Mouse (Mus musculus): ENCODE results near the gene St6galnac5. TPM values are rescaled to one million over a fixed set of nuclear protein-coding genes. Genes with fewer than 3 reads are reported as not detected.

The St6galnac5 gene
- polyA plus RNA-seq, 1 experiment: not detected

DNA sequence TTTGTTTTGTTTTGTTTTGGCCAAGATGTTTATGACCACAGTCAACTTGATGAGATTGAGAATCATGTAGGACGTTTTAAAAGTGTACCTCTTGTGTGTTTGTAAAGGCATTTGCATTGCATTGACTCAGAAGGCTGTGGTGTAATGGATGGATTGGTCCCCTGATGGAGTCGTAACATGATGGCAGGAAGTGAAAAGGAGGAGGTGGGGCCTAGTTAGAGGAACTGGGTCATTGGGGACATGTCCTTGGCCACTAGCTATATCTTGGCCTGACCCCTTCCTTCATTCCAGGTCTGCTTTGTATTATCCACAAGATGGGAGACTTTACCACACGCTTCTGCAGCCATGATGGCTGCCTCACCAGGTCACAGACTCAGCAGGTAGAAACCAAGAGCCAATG is 50.7 kb downstream of the St6galnac5 start:
- H3K4me2 ChIP-seq (ENCODE audit: low read depth): no peak overlapping the region
- TF ChIP-seq MYOG (IDR thresholded peaks at IDR 0.05; ENCODE audit: control insufficient read depth in 1 of 3, insufficient read depth in 1 of 3, insufficient read length in 2 of 3, low read depth in 2 of 3): no peak
- TF ChIP-seq TCF12 (IDR thresholded peaks at IDR 0.05; ENCODE audit: insufficient read depth, poor library complexity, severe bottlenecking): no peak
- TF ChIP-seq USF1 (IDR thresholded peaks at IDR 0.05; ENCODE audit: low read depth): no peak
- TF ChIP-seq POLR2AphosphoS2 (IDR thresholded peaks at IDR 0.05; ENCODE audit: insufficient read length, low read depth): no peak
- no peak for TF ChIP-seq REST (IDR thresholded peaks at IDR 0.05; ENCODE audit: insufficient read depth, insufficient read length)
- TF ChIP-seq MYOD1 (IDR thresholded peaks at IDR 0.05; ENCODE audit: control insufficient read depth in 1 of 3, insufficient read length in 2 of 3, low read depth in 2 of 3): no peak
- TF ChIP-seq E2F4 (IDR thresholded peaks at IDR 0.05; ENCODE audit: insufficient read depth): no peak
- TF ChIP-seq SRF (IDR thresholded peaks at IDR 0.05; ENCODE audit: control insufficient read depth, insufficient read length, low read depth): no peak
- TF ChIP-seq CEBPB (IDR thresholded peaks at IDR 0.05; ENCODE audit: insufficient read depth, poor library complexity, severe bottlenecking): no peak
- TF ChIP-seq POLR2A (IDR thresholded peaks at IDR 0.05; ENCODE audit: insufficient read length, low read depth): no peak
- TF ChIP-seq TCF3 (IDR thresholded peaks at IDR 0.05; ENCODE audit: insufficient read length, low read depth): no peak
- no peak for TF ChIP-seq MAX (IDR thresholded peaks at IDR 0.05; ENCODE audit: low read depth)

DNA sequence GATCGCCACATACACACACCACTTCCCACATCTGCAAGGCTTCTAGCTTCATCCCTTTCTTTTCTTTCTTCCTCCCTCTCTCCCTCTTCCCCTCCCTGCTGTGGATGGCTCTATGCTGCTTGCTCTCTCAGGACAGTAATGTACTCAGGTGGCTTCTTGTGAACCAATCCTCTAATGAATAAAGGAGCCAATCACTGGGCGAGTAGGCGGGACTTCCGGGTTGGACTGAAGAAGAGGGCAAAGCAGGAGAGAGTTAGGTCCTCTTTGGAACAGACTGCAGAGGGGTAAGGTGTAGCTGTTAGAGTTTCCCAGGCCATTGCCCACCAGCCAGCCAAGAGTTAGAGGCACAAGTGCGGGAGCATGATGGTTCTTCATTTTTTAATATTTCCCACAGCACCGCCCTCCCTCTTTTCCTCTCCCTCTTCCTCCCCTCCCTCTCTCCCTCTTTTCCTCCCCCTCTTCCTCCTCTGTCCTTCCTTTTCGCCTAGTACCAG is 52.2 kb downstream of the St6galnac5 start:
- no peak overlapping the region for H3ac ChIP-seq (ENCODE audit: control insufficient read depth, insufficient read length)

More for the DNA sequence above, 50.7 kb downstream of the St6galnac5 start:
- no peak overlapping the region for H3ac ChIP-seq (ENCODE audit: control insufficient read depth, insufficient read length)
- no peak overlapping the region for H3K4me3 ChIP-seq
- H3K79me2 ChIP-seq (ENCODE audit: control insufficient read depth, insufficient read depth): no peaks in the 10 kb centered on the region
- H3K27me3 ChIP-seq (ENCODE audit: control insufficient read depth, insufficient read depth, insufficient read length): no peaks in the 10 kb centered on the region
- H3K36me3 ChIP-seq (ENCODE audit: control insufficient read depth, insufficient read depth): no peaks in the 10 kb centered on the region

DNA sequence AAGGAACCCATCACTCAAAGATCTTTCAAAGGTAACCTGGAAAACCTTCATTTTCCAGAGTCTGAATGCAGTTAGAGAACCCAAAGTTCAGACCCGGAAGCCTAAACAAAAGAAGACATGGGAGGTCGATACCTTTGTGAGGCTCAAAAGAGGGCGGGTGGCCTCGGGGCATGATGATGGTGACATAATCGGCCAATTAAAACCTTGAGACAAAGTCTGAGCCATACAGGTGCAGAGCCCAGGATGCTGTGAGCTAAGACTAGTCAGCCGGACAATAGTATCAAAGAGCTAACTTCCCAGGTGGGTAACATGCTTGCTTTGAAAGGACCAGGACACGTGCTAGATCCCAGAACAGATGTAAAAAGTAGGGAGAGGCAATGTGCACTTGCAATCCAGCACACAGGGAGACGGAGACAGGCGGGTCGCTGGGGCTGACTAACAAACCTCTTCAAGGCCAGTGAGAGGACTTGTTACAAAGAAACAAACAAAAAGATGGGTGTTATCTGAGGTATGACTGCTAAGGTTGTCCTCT is 52.7 kb downstream of the St6galnac5 start:
- no peak overlapping the region for H3K4me2 ChIP-seq (ENCODE audit: low read depth)
- TF ChIP-seq MYOD1 (IDR thresholded peaks at IDR 0.05; ENCODE audit: control insufficient read depth in 1 of 3, insufficient read length in 2 of 3, low read depth in 2 of 3) (no peak), REST (IDR thresholded peaks at IDR 0.05; ENCODE audit: insufficient read depth, insufficient read length) (no peak), E2F4 (IDR thresholded peaks at IDR 0.05; ENCODE audit: insufficient read depth) (no peak), POLR2AphosphoS2 (IDR thresholded peaks at IDR 0.05; ENCODE audit: insufficient read length, low read depth) (no peak), CEBPB (IDR thresholded peaks at IDR 0.05; ENCODE audit: insufficient read depth, poor library complexity, severe bottlenecking) (no peak), SRF (IDR thresholded peaks at IDR 0.05; ENCODE audit: control insufficient read depth, insufficient read length, low read depth) (no peak), USF1 (IDR thresholded peaks at IDR 0.05; ENCODE audit: low read depth) (no peak)

More for the DNA sequence above, 52.2 kb downstream of the St6galnac5 start:
- Histone ChIP-seq H3K27me3 (ENCODE audit: control insufficient read depth, insufficient read depth, insufficient read length) (no peaks in the 10 kb centered on the region), H3K36me3 (ENCODE audit: control insufficient read depth, insufficient read depth) (no peaks in the 10 kb centered on the region), H3K4me2 (ENCODE audit: low read depth) (no peak overlapping the region), H3K4me3 (no peak overlapping the region), H3K79me2 (ENCODE audit: control insufficient read depth, insufficient read depth) (no peaks in the 10 kb centered on the region)
- TF ChIP-seq E2F4 (IDR thresholded peaks at IDR 0.05; ENCODE audit: insufficient read depth): no peak
- TF ChIP-seq MYOD1 (IDR thresholded peaks at IDR 0.05; ENCODE audit: control insufficient read depth in 1 of 3, insufficient read length in 2 of 3, low read depth in 2 of 3): no peak
- no peak for TF ChIP-seq MYOG (IDR thresholded peaks at IDR 0.05; ENCODE audit: control insufficient read depth in 1 of 3, insufficient read depth in 1 of 3, insufficient read length in 2 of 3, low read depth in 2 of 3)
- no peak for TF ChIP-seq MAX (IDR thresholded peaks at IDR 0.05; ENCODE audit: low read depth)
- TF ChIP-seq POLR2AphosphoS2 (IDR thresholded peaks at IDR 0.05; ENCODE audit: insufficient read length, low read depth): no peak
- TF ChIP-seq CEBPB (IDR thresholded peaks at IDR 0.05; ENCODE audit: insufficient read depth, poor library complexity, severe bottlenecking): no peak

DNA sequence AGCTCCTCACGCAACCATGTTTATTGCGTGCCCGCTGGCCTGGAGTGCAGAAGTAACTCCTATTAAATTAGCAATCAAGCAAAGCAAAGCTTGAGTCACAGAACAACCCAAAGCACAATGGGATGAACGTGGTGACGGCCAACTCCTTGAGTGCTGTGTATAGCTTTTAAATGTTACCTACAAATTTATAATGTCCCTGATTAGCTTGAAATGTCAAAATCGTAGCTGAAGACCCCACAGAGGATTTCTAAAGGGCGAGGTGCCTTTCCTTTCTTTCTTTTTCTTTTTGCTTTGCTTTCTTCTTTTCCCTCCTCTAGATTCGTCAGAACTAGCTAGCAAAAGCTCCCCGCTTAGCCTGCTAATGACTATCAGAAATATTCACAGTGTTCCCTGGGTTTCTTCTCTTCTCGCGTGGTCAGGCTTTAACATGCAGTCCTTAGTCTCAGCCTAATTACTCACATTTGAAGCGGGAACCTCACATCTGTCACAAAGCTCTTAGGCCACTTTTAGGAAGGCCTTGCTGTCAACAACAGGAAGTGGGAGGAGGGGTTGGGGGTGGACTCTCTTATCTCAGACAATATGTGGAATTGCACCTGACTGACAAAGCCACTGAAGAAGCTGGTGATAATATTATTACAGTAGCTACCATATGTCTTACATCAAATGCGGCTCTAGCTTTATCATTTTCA is 53.6 kb downstream of the St6galnac5 start:
- Histone ChIP-seq H3K27me3 (ENCODE audit: control insufficient read depth, insufficient read depth, insufficient read length) (no peaks in the 10 kb centered on the region), H3K79me2 (ENCODE audit: control insufficient read depth, insufficient read depth) (no peaks in the 10 kb centered on the region), H3K4me3 (no peak overlapping the region), H3K36me3 (ENCODE audit: control insufficient read depth, insufficient read depth) (no peaks in the 10 kb centered on the region), H3ac (ENCODE audit: control insufficient read depth, insufficient read length) (no peak overlapping the region), H3K4me2 (ENCODE audit: low read depth) (no peak overlapping the region)
- no peak for TF ChIP-seq CEBPB (IDR thresholded peaks at IDR 0.05; ENCODE audit: insufficient read depth, poor library complexity, severe bottlenecking)
- no peak for TF ChIP-seq MYOD1 (IDR thresholded peaks at IDR 0.05; ENCODE audit: control insufficient read depth in 1 of 3, insufficient read length in 2 of 3, low read depth in 2 of 3)
- no peak for TF ChIP-seq POLR2AphosphoS2 (IDR thresholded peaks at IDR 0.05; ENCODE audit: insufficient read length, low read depth)
- TF ChIP-seq USF1 (IDR thresholded peaks at IDR 0.05; ENCODE audit: low read depth): no peak
- no peak for TF ChIP-seq TCF12 (IDR thresholded peaks at IDR 0.05; ENCODE audit: insufficient read depth, poor library complexity, severe bottlenecking)
- no peak for TF ChIP-seq REST (IDR thresholded peaks at IDR 0.05; ENCODE audit: insufficient read depth, insufficient read length)

More for the DNA sequence above, 52.7 kb downstream of the St6galnac5 start:
- no peaks in the 10 kb centered on the region for H3K27me3 ChIP-seq (ENCODE audit: control insufficient read depth, insufficient read depth, insufficient read length)
- H3ac ChIP-seq (ENCODE audit: control insufficient read depth, insufficient read length): no peak overlapping the region
- H3K4me3 ChIP-seq: no peak overlapping the region
- H3K79me2 ChIP-seq (ENCODE audit: control insufficient read depth, insufficient read depth): no peaks in the 10 kb centered on the region
- H3K36me3 ChIP-seq (ENCODE audit: control insufficient read depth, insufficient read depth): no peaks in the 10 kb centered on the region

DNA sequence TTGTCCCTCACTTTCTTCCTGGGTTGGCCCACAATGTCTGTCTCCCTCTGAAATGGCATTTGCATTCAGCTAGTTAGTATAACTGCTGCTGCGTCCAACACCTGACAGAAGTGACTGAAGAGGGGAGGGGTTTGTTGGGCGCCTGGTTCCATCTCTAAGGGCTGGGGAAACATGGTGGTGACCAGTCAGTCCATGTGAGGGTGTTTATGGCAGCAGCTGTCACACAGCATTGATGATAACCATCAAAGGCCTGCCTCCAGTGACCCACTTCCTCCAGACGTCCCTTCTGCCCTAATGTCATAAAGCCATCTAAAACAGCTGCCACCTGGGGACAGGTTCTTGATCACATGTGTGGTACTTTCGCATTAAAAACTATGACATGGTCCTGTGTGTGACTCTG is 55.9 kb downstream of the St6galnac5 start:
- Histone ChIP-seq H3K27me3 (ENCODE audit: control insufficient read depth, insufficient read depth, insufficient read length) (no peaks in the 10 kb centered on the region), H3K36me3 (ENCODE audit: control insufficient read depth, insufficient read depth) (no peaks in the 10 kb centered on the region), H3K4me2 (ENCODE audit: low read depth) (no peak overlapping the region), H3K79me2 (ENCODE audit: control insufficient read depth, insufficient read depth) (no peaks in the 10 kb centered on the region), H3K4me3 (no peak overlapping the region), H3ac (ENCODE audit: control insufficient read depth, insufficient read length) (no peak overlapping the region)
- no peak for TF ChIP-seq USF1 (IDR thresholded peaks at IDR 0.05; ENCODE audit: low read depth)
- TF ChIP-seq REST (IDR thresholded peaks at IDR 0.05; ENCODE audit: insufficient read depth, insufficient read length): no peak

All from myocyte (in vitro differentiated cells).